Mouse (Mus musculus): Measurements from ENCODE around the gene Arpin. TPM values are rescaled to one million over a fixed set of nuclear protein-coding genes. Genes with fewer than 3 reads are reported as not detected.

The Arpin gene
- polyA plus RNA-seq, 1 experiment: 41.2 TPM

GRCm38 (mm10) chr7:79934461-79934860 is 698 bp downstream of the Arpin start:
- peak overlapping the region; percentile 81 for H3ac ChIP-seq (ENCODE audit: control insufficient read depth, insufficient read length, low read depth)
- no peaks in the 10 kb centered on the region for H3K79me3 ChIP-seq (ENCODE audit: low read depth)
- H3K36me3 ChIP-seq (ENCODE audit: control insufficient read depth, insufficient read depth): peaks cover 4% of the 10 kb centered on the region
- H3K4me3 ChIP-seq (ENCODE audit: insufficient read depth, poor library complexity, severe bottlenecking): peak overlapping the region; percentile 50
- H3K79me2 ChIP-seq (ENCODE audit: control insufficient read depth, insufficient read depth): peaks cover 15% of the 10 kb centered on the region
- no peak for TF ChIP-seq CTCF (IDR thresholded peaks at IDR 0.05; ENCODE audit: control insufficient read depth, insufficient read depth, insufficient read length)
- no peak for TF ChIP-seq FOSL1 (IDR thresholded peaks at IDR 0.05; ENCODE audit: insufficient read depth, low read length, poor library complexity, severe bottlenecking)
- no peak for TF ChIP-seq MAX (IDR thresholded peaks at IDR 0.05)
- no peak for TF ChIP-seq MYOG (IDR thresholded peaks at IDR 0.05; ENCODE audit: control insufficient read depth, extremely low read depth, insufficient read length)
- no peak for TF ChIP-seq USF1 (IDR thresholded peaks at IDR 0.05; ENCODE audit: low read depth)
- TF ChIP-seq MYOD1 (IDR thresholded peaks at IDR 0.05; ENCODE audit: control insufficient read depth, insufficient read length, low read depth): peak; percentile 17
- no peaks in the 10 kb centered on the region for H3K27me3 ChIP-seq (ENCODE audit: control insufficient read depth, insufficient read depth, insufficient read length)

- H3K27me3 ChIP-seq (ENCODE audit: control insufficient read depth, insufficient read depth, insufficient read length): no peaks in the 10 kb centered on the region
- H3K36me3 ChIP-seq (ENCODE audit: control insufficient read depth, insufficient read depth): peaks cover 36% of the 10 kb centered on the region
- no peak overlapping the region for H3ac ChIP-seq (ENCODE audit: control insufficient read depth, insufficient read length, low read depth)
- H3K4me3 ChIP-seq (ENCODE audit: insufficient read depth, poor library complexity, severe bottlenecking): no peak overlapping the region
- no peaks in the 10 kb centered on the region for H3K79me3 ChIP-seq (ENCODE audit: low read depth)
- H3K79me2 ChIP-seq (ENCODE audit: control insufficient read depth, insufficient read depth): peaks cover under 1% of the 10 kb centered on the region
- no peak for TF ChIP-seq CTCF (IDR thresholded peaks at IDR 0.05; ENCODE audit: control insufficient read depth, insufficient read depth, insufficient read length)
Observed at GRCm38 (mm10) chr7:79928516-79929052, 6.6 kb downstream of the Arpin start.

GRCm38 (mm10) chr7:79920344-79920983 is 14.7 kb downstream of the Arpin start, which contains the start of gene Ap3s2:
Ap3s2 (minus strand) TSS chr7:79920649.
- peaks cover 6% of the 10 kb centered on the region for H3K36me3 ChIP-seq (ENCODE audit: control insufficient read depth, insufficient read depth)
- peak within 1 kb of the TSS; percentile 71 for H3K4me3 ChIP-seq (ENCODE audit: insufficient read depth, poor library complexity, severe bottlenecking)
- H3K79me2 ChIP-seq (ENCODE audit: control insufficient read depth, insufficient read depth): peaks cover 22% of the 10 kb centered on the region
- peaks cover 2% of the 10 kb centered on the region for H3K79me3 ChIP-seq (ENCODE audit: low read depth)
- H3K27me3 ChIP-seq (ENCODE audit: control insufficient read depth, insufficient read depth, insufficient read length): no peaks in the 10 kb centered on the region
- H3ac ChIP-seq (ENCODE audit: control insufficient read depth, insufficient read length, low read depth): peak within 1 kb of the TSS; percentile 92
- TF ChIP-seq MYOG (IDR thresholded peaks at IDR 0.05; ENCODE audit: control insufficient read depth, extremely low read depth, insufficient read length) (no peak), CTCF (IDR thresholded peaks at IDR 0.05; ENCODE audit: control insufficient read depth, insufficient read depth, insufficient read length) (no peak), MYOD1 (IDR thresholded peaks at IDR 0.05; ENCODE audit: control insufficient read depth, insufficient read length, low read depth) (no peak), CEBPB (IDR thresholded peaks at IDR 0.05; ENCODE audit: low read depth) (no peak), FOSL1 (IDR thresholded peaks at IDR 0.05; ENCODE audit: insufficient read depth, low read length, poor library complexity, severe bottlenecking) (no peak), MAX (IDR thresholded peaks at IDR 0.05) (no peak), USF1 (IDR thresholded peaks at IDR 0.05; ENCODE audit: low read depth) (no peak)

DNA sequence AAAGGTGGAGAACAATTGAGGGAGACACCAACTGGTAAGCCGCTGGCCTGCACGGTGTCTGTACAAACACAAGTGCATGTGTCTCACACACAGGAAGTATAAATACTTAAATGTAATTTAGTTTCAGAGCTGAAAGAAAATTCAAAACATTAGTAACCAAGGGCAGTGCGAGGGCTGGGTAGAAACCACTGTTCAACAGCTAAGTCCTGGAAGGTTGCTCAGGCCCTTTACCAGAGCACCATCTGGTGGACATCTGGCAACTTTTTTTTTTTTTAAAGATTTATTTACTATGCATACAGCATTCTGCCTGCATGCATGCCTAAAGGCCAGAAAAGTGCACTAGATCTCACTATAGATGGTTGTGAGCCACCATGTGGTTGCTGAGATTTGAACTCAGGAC is 20.6 kb downstream of the Arpin start:
- Histone ChIP-seq H3K4me3 (ENCODE audit: insufficient read depth, poor library complexity, severe bottlenecking) (no peak overlapping the region), H3ac (ENCODE audit: control insufficient read depth, insufficient read length, low read depth) (no peak overlapping the region), H3K79me2 (ENCODE audit: control insufficient read depth, insufficient read depth) (peaks cover 14% of the 10 kb centered on the region), H3K79me3 (ENCODE audit: low read depth) (no peaks in the 10 kb centered on the region), H3K27me3 (ENCODE audit: control insufficient read depth, insufficient read depth, insufficient read length) (no peaks in the 10 kb centered on the region), H3K36me3 (ENCODE audit: control insufficient read depth, insufficient read depth) (peaks cover 24% of the 10 kb centered on the region)
- TF ChIP-seq CTCF (IDR thresholded peaks at IDR 0.05; ENCODE audit: control insufficient read depth, insufficient read depth, insufficient read length): peak; percentile 1
- no peak for TF ChIP-seq USF1 (IDR thresholded peaks at IDR 0.05; ENCODE audit: low read depth)

GRCm38 (mm10) chr7:79907356-79907755 is 27.8 kb downstream of the Arpin start:
- Histone ChIP-seq H3K4me3 (ENCODE audit: insufficient read depth, poor library complexity, severe bottlenecking) (no peak overlapping the region), H3ac (ENCODE audit: control insufficient read depth, insufficient read length, low read depth) (no peak overlapping the region), H3K79me2 (ENCODE audit: control insufficient read depth, insufficient read depth) (no peaks in the 10 kb centered on the region), H3K36me3 (ENCODE audit: control insufficient read depth, insufficient read depth) (peaks cover 15% of the 10 kb centered on the region), H3K27me3 (ENCODE audit: control insufficient read depth, insufficient read depth, insufficient read length) (no peaks in the 10 kb centered on the region), H3K79me3 (ENCODE audit: low read depth) (no peaks in the 10 kb centered on the region)
- TF ChIP-seq CEBPB (IDR thresholded peaks at IDR 0.05; ENCODE audit: low read depth) (no peak), MAX (IDR thresholded peaks at IDR 0.05) (no peak), FOSL1 (IDR thresholded peaks at IDR 0.05; ENCODE audit: insufficient read depth, low read length, poor library complexity, severe bottlenecking) (no peak), MYOG (IDR thresholded peaks at IDR 0.05; ENCODE audit: control insufficient read depth, extremely low read depth, insufficient read length) (no peak), CTCF (IDR thresholded peaks at IDR 0.05; ENCODE audit: control insufficient read depth, insufficient read depth, insufficient read length) (no peak)

- Histone ChIP-seq H3K79me2 (ENCODE audit: control insufficient read depth, insufficient read depth) (no peaks in the 10 kb centered on the region), H3K36me3 (ENCODE audit: control insufficient read depth, insufficient read depth) (peaks cover 15% of the 10 kb centered on the region), H3K79me3 (ENCODE audit: low read depth) (no peaks in the 10 kb centered on the region), H3K4me3 (ENCODE audit: insufficient read depth, poor library complexity, severe bottlenecking) (no peak overlapping the region), H3K27me3 (ENCODE audit: control insufficient read depth, insufficient read depth, insufficient read length) (no peaks in the 10 kb centered on the region), H3ac (ENCODE audit: control insufficient read depth, insufficient read length, low read depth) (no peak overlapping the region)
- TF ChIP-seq FOSL1 (IDR thresholded peaks at IDR 0.05; ENCODE audit: insufficient read depth, low read length, poor library complexity, severe bottlenecking): no peak
- no peak for TF ChIP-seq MYOG (IDR thresholded peaks at IDR 0.05; ENCODE audit: control insufficient read depth, extremely low read depth, insufficient read length)
- no peak for TF ChIP-seq MYOD1 (IDR thresholded peaks at IDR 0.05; ENCODE audit: control insufficient read depth, insufficient read length, low read depth)
- no peak for TF ChIP-seq USF1 (IDR thresholded peaks at IDR 0.05; ENCODE audit: low read depth)
- no peak for TF ChIP-seq CTCF (IDR thresholded peaks at IDR 0.05; ENCODE audit: control insufficient read depth, insufficient read depth, insufficient read length)
- no peak for TF ChIP-seq MAX (IDR thresholded peaks at IDR 0.05)
- TF ChIP-seq CEBPB (IDR thresholded peaks at IDR 0.05; ENCODE audit: low read depth): no peak
Observed at GRCm38 (mm10) chr7:79906914-79907313, 28.2 kb downstream of the Arpin start.

All from C2C12 (cell line).